Mouse (Mus musculus) heart, postnatal 0 days (tissue): ENCODE data around the gene Trem2. TPM values are rescaled to one million over a fixed set of nuclear protein-coding genes. Genes with fewer than 3 reads are reported as not detected.

Source experiments
- ATAC-seq: fragments of 200-750 bp; cut with Nextera tagmentation; 2 replicates; pipeline ENCODE4 v1.8.0; 2017; ENCODE audit warnings: low read depth, moderate number of reproducible peaks, moderate library complexity; ENCODE audit not compliant: insufficient read depth
- DNase-seq: peaks from one replicate; pipeline ENCODE4 v3.0.0-alpha.2; 2016; ENCODE audit warnings: low spot score
- H3K27ac ChIP-seq: fragments of 300-500 bp; sonication (generic); 2 replicates; pipeline ENCODE4 v1.5.1; 2014; ENCODE audit warnings: low read depth, mild to moderate bottlenecking
- H3K27me3 ChIP-seq: fragments of 300-500 bp; sonication (generic); 2 replicates; pipeline ENCODE4 v1.6.1; 2014; ENCODE audit warnings: low read length, mixed read lengths; ENCODE audit not compliant: control insufficient read depth, insufficient read depth
- H3K36me3 ChIP-seq: fragments of 300-500 bp; sonication (generic); replicated peaks from 2 replicates; pipeline ENCODE4 v1.6.1; 2014; ENCODE audit warnings: low read length, mixed read lengths; ENCODE audit not compliant: control insufficient read depth, insufficient read depth
- H3K4me1 ChIP-seq: fragments of 300-500 bp; sonication (generic); 2 replicates; pipeline ENCODE4 v1.6.1; 2014; ENCODE audit warnings: antibody characterized with exemption; ENCODE audit not compliant: control insufficient read depth, insufficient read depth
- H3K4me2 ChIP-seq: fragments of 300-500 bp; sonication (generic); 2 replicates; pipeline ENCODE4 v1.6.1; 2014; ENCODE audit warnings: low read depth, mild to moderate bottlenecking, low read length, moderate library complexity
- H3K4me3 ChIP-seq: fragments of 300-500 bp; sonication (generic); 2 replicates; pipeline ENCODE4 v1.5.1; 2014; ENCODE audit warnings: low read depth, low read length
- H3K9ac ChIP-seq: fragments of 300-500 bp; sonication (generic); replicated peaks from 2 replicates; pipeline ENCODE4 v1.6.1; 2014; ENCODE audit warnings: low read depth, low read length, mixed read lengths
- H3K9me3 ChIP-seq: fragments of 300-500 bp; sonication (generic); replicated peaks from 2 replicates; pipeline ENCODE4 v1.6.1; 2016; ENCODE audit warnings: low read length; ENCODE audit not compliant: control insufficient read depth
- CTCF ChIP-seq: IDR thresholded peaks from 2 replicates; pipeline ENCODE4 v1.5.1; 2016; ENCODE audit warnings: antibody characterized with exemption, control low read depth, low read depth
- EP300 ChIP-seq: IDR thresholded peaks from 2 replicates; pipeline ENCODE4 v1.6.1; 2016; ENCODE audit warnings: antibody characterized with exemption, low read depth
- WGBS: fragments of 180-500 bp; shearing (Covaris S2); extraction: QIAGEN DNeasy Blood & Tissue Kit; methylation state at CpG from one replicate; pipeline ENCODE4 v1.1.7; 2014; 5-methylcytosine and 5-hydroxymethylcytosine counted together
- polyA plus RNA-seq: library from polyadenylated mRNA; unstranded; fragments of >200 nt; fragmentation: Nextera tagmentation; extraction: Ambion mirVana; gene quantifications from 2 replicates; pipeline ENCODE4 v1.2.1, GENCODE M21; 2015
- total RNA-seq: library from RNA; depleted of rRNA; stranded (reverse); fragments of >200 nt; gene quantifications from 2 replicates; pipeline ENCODE4 v1.2.3, GENCODE M21; 2014; ENCODE audit warnings: low replicate concordance

The Trem2 gene
- total and polyA plus RNA-seq, 2 experiments from 2014 or later = 1.2 to 2.7 TPM

DNA sequence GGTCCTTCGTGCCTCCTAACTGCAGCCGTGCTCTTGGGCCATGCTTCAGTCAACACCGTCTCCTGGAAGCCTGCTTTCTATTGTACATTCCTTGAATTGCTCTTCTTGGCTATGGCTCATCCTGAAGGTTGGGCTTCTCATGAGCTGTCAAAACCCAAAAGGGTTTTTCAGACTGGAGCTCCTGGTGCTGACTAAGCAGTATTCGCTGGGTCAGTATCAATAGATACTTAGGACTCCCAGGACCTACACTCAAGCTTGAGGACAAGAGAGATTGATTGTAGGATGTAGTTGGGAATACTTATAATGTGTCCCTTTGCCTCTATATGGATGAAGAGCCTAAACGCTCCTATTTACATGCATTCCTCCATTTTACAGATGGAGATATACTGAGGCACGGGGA is 21.1 kb upstream of the Trem2 start:
- no peak for DNase-seq
- ATAC-seq = no peak
- 81% methylated on average over 6 of the region's 6 CpGs for WGBS
- Histone ChIP-seq H3K4me3 (no peak overlapping the region), H3K4me2 (no peak overlapping the region), H3K9me3 (no peaks in the 10 kb centered on the region), H3K27ac (no peak overlapping the region), H3K27me3 (no peaks in the 10 kb centered on the region), H3K4me1 (no peaks in the 10 kb centered on the region), H3K9ac (no peak overlapping the region), H3K36me3 (no peaks in the 10 kb centered on the region)
- no peak for TF ChIP-seq CTCF
- TF ChIP-seq EP300 = no peak

DNA sequence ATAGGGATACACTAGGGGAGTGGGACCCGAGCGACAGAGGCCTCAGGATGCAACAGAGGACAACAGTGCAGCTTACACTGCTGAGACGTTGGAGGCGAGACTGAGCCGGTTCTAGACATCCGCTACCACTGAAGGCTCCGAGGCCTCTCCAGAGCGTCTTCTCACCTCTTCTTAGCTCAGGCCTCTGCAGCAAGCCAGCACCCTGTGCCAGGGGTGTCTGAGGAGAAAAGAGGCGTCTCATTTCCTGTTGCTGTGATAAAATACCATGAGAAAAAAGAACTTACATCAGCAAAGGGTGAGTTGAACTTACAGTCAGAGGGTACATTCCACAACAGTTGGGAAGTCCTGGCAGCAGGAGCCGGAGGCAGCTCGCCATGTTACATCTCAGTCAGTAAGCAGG is 20.6 kb upstream of the Trem2 start:
- H3K9me3 ChIP-seq = no peaks in the 10 kb centered on the region
- ATAC-seq (no peak), DNase-seq (no peak)
- 75% methylated on average over 11 of the region's 11 CpGs for WGBS
- no peaks in the 10 kb centered on the region for H3K36me3 ChIP-seq
- H3K4me1 ChIP-seq = no peaks in the 10 kb centered on the region
- no peak overlapping the region for H3K27ac ChIP-seq
- TF ChIP-seq EP300 (no peak), CTCF (no peak)
- H3K4me3 ChIP-seq = no peak overlapping the region
- no peak overlapping the region for H3K9ac ChIP-seq
- no peaks in the 10 kb centered on the region for H3K27me3 ChIP-seq
- no peak overlapping the region for H3K4me2 ChIP-seq

DNA sequence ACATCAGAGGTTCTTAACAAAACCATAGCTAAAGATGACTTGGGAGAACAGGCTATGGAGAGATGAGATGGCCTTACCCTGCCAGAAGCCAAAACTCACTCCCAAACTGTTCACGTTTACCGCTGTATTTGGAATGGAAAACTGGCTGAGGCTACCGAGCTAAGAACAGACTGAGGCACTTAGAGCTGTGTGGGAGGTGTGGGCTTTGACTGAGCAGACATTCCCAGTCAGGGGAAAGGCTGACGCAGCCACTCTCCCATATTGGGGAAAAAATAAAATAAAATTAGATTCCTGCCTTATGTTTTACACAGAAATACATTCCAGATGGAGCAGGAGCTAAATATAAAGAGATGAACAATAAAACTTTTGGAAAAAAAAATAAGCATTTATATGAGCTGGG is 19.5 kb upstream of the Trem2 start:
- H3K27ac ChIP-seq = no peak overlapping the region
- H3K27me3 ChIP-seq = no peaks in the 10 kb centered on the region
- no peak for TF ChIP-seq EP300
- no peak for TF ChIP-seq CTCF
- DNase-seq = no peak
- 56% methylated on average over 4 of the region's 4 CpGs for WGBS
- H3K36me3 ChIP-seq = no peaks in the 10 kb centered on the region
- ATAC-seq = no peak
- H3K4me2 ChIP-seq = no peak overlapping the region
- no peak overlapping the region for H3K9ac ChIP-seq
- no peaks in the 10 kb centered on the region for H3K9me3 ChIP-seq
- no peaks in the 10 kb centered on the region for H3K4me1 ChIP-seq
- H3K4me3 ChIP-seq = no peak overlapping the region

DNA sequence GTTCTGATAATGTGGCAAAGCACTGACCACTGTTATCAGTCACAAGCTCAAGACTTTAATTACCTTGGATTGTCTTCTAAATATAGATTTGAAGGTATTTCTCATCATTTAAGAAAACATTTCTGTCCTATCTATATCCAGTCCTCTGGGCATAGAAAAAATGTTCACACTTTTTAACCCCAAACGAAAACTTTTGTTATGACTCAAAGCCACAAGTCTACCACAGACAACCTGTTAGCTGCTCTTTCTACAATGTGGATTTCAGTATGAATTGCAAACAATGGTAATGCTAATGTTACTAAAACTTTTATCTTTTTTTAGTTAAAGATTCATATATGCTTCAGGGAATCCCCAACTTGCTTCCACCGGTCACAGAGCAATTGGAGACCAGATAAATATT is 13.7 kb upstream of the Trem2 start:
- no peaks in the 10 kb centered on the region for H3K27me3 ChIP-seq
- no peak overlapping the region for H3K4me3 ChIP-seq
- TF ChIP-seq EP300 (no peak), CTCF (no peak)
- H3K27ac ChIP-seq = no peak overlapping the region
- H3K4me1 ChIP-seq = no peaks in the 10 kb centered on the region
- H3K9ac ChIP-seq = no peak overlapping the region
- H3K4me2 ChIP-seq = no peak overlapping the region
- DNase-seq = no peak
- H3K9me3 ChIP-seq = no peaks in the 10 kb centered on the region
- no peaks in the 10 kb centered on the region for H3K36me3 ChIP-seq
- 60% methylated on average over 2 of the region's 2 CpGs for WGBS
- no peak for ATAC-seq

DNA sequence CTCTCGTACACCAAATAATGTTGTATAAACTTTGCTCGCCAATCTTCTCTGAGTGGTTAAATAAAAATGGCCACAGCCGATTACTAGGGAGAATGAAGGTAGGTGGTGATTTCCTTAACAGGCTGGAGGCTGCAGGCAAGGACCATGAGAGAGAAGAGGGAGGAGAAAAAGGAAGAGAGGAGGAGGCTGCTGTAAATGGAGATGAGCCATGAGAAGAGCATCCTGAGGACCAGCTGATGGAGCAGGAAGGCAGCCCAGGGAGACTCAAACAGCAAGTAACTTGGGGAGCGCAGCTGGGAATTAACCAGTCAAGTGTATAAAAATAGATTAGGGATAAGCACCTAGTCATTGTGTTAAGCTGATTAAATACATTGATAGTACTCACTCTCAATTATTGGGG is 12.0 kb upstream of the Trem2 start:
- Histone ChIP-seq H3K4me1 (no peaks in the 10 kb centered on the region), H3K27me3 (no peaks in the 10 kb centered on the region), H3K4me2 (no peak overlapping the region), H3K4me3 (no peak overlapping the region), H3K9me3 (no peaks in the 10 kb centered on the region), H3K9ac (no peak overlapping the region), H3K36me3 (no peaks in the 10 kb centered on the region), H3K27ac (no peak overlapping the region)
- no peak for ATAC-seq
- WGBS = 83% methylated on average over 4 of the region's 4 CpGs
- TF ChIP-seq EP300 (no peak), CTCF (no peak)
- no peak for DNase-seq

DNA sequence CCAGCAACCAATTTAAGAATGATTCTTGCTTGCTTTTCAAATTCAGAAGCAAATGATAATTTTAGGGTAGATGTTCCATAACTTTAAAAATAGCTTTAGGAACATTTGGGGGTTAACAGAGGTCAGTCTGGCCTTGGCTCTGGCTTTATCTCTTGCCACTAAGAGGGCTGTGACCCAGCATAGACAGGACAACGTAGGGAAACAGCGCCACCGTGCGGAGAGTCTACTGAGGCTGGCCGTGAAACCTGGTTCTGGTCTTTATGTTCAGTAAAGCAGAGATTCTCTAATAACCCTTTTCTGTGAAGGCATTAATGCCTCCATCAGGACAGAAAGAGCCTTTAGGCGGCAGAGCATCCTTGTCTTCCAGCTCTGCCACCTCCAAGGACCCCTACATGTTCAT is 9.3 kb upstream of the Trem2 start:
- WGBS = under 1% methylated on average over 6 of the region's 6 CpGs
- DNase-seq (peak; percentile 89), ATAC-seq (peak; percentile 89)
- no peak overlapping the region for H3K9ac ChIP-seq
- no peaks in the 10 kb centered on the region for H3K4me1 ChIP-seq
- H3K9me3 ChIP-seq = no peaks in the 10 kb centered on the region
- H3K36me3 ChIP-seq = no peaks in the 10 kb centered on the region
- TF ChIP-seq CTCF (peak; percentile 90), EP300 (no peak)
- no peaks in the 10 kb centered on the region for H3K27me3 ChIP-seq
- no peak overlapping the region for H3K27ac ChIP-seq
- H3K4me3 ChIP-seq = no peak overlapping the region
- H3K4me2 ChIP-seq = no peak overlapping the region
